Comparison of ENCODE assay signal across 21 mouse cellular contexts in the genomic region with DNA sequence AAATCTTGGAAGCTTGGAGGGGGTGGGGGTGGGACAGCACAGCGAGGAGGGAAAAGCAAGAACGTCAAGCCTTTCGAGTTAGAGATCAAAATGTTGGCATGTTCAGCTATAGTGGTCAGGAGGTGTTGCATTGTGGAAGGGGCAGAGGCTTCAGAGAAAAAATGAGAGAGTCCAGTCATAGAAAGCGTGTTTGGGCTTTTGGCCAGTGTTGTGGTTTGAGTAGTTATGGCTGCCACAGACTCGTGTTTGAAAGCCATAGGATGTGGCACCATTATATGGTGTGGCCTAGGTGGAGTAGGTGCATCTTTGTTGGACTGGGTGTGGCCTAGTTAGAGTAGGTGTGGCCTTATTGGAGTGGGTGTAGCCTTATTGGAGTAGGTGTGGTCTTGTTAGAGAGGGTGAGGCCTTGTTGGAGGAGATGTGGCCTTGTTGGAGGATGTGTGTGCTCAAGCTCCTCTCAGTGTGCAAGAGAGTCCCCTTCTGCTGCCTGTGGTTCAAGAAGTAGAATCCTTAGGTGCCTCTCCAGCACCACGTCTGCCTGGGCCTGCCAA. TPM values are rescaled to one million over a fixed set of nuclear protein-coding genes. Genes with fewer than 3 reads are reported as not detected.
A peak's percentile ranks its signal among the peaks of the same experiment; 100 is the strongest.
DNase-seq lines count a peak whose midpoint lies in the region; ATAC-seq lines count a peak whose summit lies in the region.
"Had no signal": no experiment of that assay in that cellular context is flagged by ENCODE, and none has a peak within 500 bp of the region (broad histone marks: within the 10 kb centered on the region; RNA-seq: fewer than 3 reads in every experiment).

No protein-coding gene starts in this region.

- no peak overlapping the region for H3K4me3 ChIP-seq in heart, embryonic 12.5 days
- H3K4me3 ChIP-seq in liver, embryonic 12.5 days = no peak overlapping the region
- H3K4me3 ChIP-seq: forebrain, embryonic 15.5 days; heart, adult 2 months; hindbrain, embryonic 13.5 days had no signal

- peak; percentile 15; the same call in 1 of the 2 replicates for ATAC-seq in heart, embryonic 12.5 days (ENCODE audit: insufficient number of reproducible peaks, low FRiP score)
- peak; percentile 44; the same call in 1 of the 2 replicates for ATAC-seq in liver, embryonic 12.5 days
- ATAC-seq: forebrain, embryonic 15.5 days; hindbrain, postnatal 0 days had no signal

- H3K9ac ChIP-seq in heart, embryonic 12.5 days = no peak overlapping the region
- no peak overlapping the region for H3K9ac ChIP-seq in liver, embryonic 12.5 days
- H3K9ac ChIP-seq: forebrain, embryonic 15.5 days; hindbrain, embryonic 13.5 days had no signal

- no peak overlapping the region for H3K27ac ChIP-seq in heart, embryonic 12.5 days (ENCODE audit: poor library complexity, severe bottlenecking)
- no peak overlapping the region for H3K27ac ChIP-seq in liver, embryonic 12.5 days
- H3K27ac ChIP-seq: forebrain, embryonic 15.5 days; heart, adult 2 months; hindbrain, embryonic 13.5 days; hindbrain, postnatal 0 days had no signal

- no peak overlapping the region for H3K4me2 ChIP-seq in heart, embryonic 12.5 days
- no peak overlapping the region for H3K4me2 ChIP-seq in liver, embryonic 12.5 days
- H3K4me2 ChIP-seq: forebrain, embryonic 15.5 days; heart, embryonic 11.5 days; hindbrain, embryonic 13.5 days had no signal

- H3K36me3 ChIP-seq in heart, embryonic 12.5 days = no peaks in the 10 kb centered on the region
- no peaks in the 10 kb centered on the region for H3K36me3 ChIP-seq in liver, embryonic 12.5 days
- H3K36me3 ChIP-seq: forebrain, embryonic 15.5 days; G1E; hindbrain, embryonic 13.5 days had no signal

- H3K9me3 ChIP-seq in heart, embryonic 12.5 days (replicated peaks) = no peaks in the 10 kb centered on the region
- H3K9me3 ChIP-seq in liver, embryonic 12.5 days (replicated peaks) = no peaks in the 10 kb centered on the region
- H3K9me3 ChIP-seq: forebrain, embryonic 15.5 days; hindbrain, embryonic 13.5 days had no signal

- DNase-seq in heart, adult 18-20 months = no peak
- DNase-seq in liver = no peak
- DNase-seq in 3T3-L1 (ENCODE audit: low read depth, low spot score) = peak; percentile 56
- peak; percentile 54 for DNase-seq in NIH3T3 (ENCODE audit: low read depth)
- DNase-seq in kidney, postnatal 25 days = no peak
- no peak for DNase-seq in frontal cortex, adult 2 months (ENCODE audit: extremely low spot score in 1 of 2, low spot score in 1 of 2)
- DNase-seq: adrenal gland, adult 2 months; adrenal gland, postnatal 25 days; cerebellum, adult 18-20 months; cerebellum, adult 9-11 months; cerebellum, postnatal 36 days; gastrocnemius, postnatal 10 days; heart, adult 2 months had no signal

- H3K4me1 ChIP-seq in heart, embryonic 12.5 days (replicated peaks) = 0 out of 2 replicates have a peak, but pooled peaks cover 2% of the 10 kb centered on the region
- peaks cover 12% of the 10 kb centered on the region for H3K4me1 ChIP-seq in liver, embryonic 12.5 days
- H3K4me1 ChIP-seq: forebrain, embryonic 15.5 days; hindbrain, embryonic 13.5 days had no signal

- no peaks in the 10 kb centered on the region for H3K27me3 ChIP-seq in heart, embryonic 12.5 days (replicated peaks)
- H3K27me3 ChIP-seq in liver, embryonic 12.5 days (replicated peaks) = no peaks in the 10 kb centered on the region
- H3K27me3 ChIP-seq: CH12.LX; forebrain, embryonic 15.5 days; hindbrain, embryonic 13.5 days had no signal

- WGBS in heart, embryonic 12.5 days = 90% methylated on average over 6 of the region's 6 CpGs
- WGBS in liver, embryonic 12.5 days (ENCODE audit: insufficient replicate concordance) = 77% methylated on average over 6 of the region's 6 CpGs

RNA-seq across cellular contexts. Expression of gene Sash1, which starts 9.2 kb away (rescaled TPM):
- 2.2 and 2.9 TPM in 2 replicates for polyA plus RNA-seq in heart, embryonic 12.5 days (2016; fragmentation: Nextera tagmentation; extraction: Ambion mirVana)
- 10 to 100 TPM; 29.7 to 31.8 TPM for total RNA-seq in heart, adult 18-20 months (2021)
- 1.1 and 1.2 TPM in 2 replicates for polyA plus RNA-seq in liver, embryonic 12.5 days (2016; fragmentation: Nextera tagmentation; extraction: Ambion mirVana)
- 34.4 and 35.6 TPM in 2 replicates for polyA plus RNA-seq in frontal cortex, adult 2 months (2012; rRNA removed)
- polyA plus RNA-seq: G1E had no signal

Comparison
In these comparisons a context has a peak if more than half of its experiments do, and no peak if none do; other contexts are left out.
1. DNase-seq: peak in 3T3-L1 (single experiment) and NIH3T3 (single experiment); none in heart, adult 18-20 months (0 of 2), liver (single experiment), kidney, postnatal 25 days (0 of 2) and frontal cortex, adult 2 months (0 of 2).